Mouse (Mus musculus): ENCODE measurements around the gene Ksr1. TPM values are rescaled to one million over a fixed set of nuclear protein-coding genes. Genes with fewer than 3 reads are reported as not detected.

Gene Ksr1
- total RNA-seq, 2 experiments from 2014 or later, result 57.2 to 59.8 TPM

GRCm38 (mm10) chr11:79046561-79047155, 99.5 kb downstream of the Ksr1 start:
- DNase-seq (ENCODE audit: extremely low spot score in 1 of 2, low spot score in 2 of 2), result no peak
- intact Hi-C loops (cut with DNase I), result no loop called here
- no peak overlapping the region for H3K27ac ChIP-seq
- H3K4me3 ChIP-seq, result no peak overlapping the region
- no peak for TF ChIP-seq CTCF (IDR thresholded peaks at IDR 0.05)

- Histone ChIP-seq H3K27ac (no peak overlapping the region), H3K4me3 (no peak overlapping the region)
- TF ChIP-seq CTCF (IDR thresholded peaks at IDR 0.05), result no peak
- no peak for DNase-seq (ENCODE audit: extremely low spot score in 1 of 2, low spot score in 2 of 2)
- intact Hi-C loops (cut with DNase I), result no loop called here
Observed at GRCm38 (mm10) chr11:79045231-79045630, 101.0 kb downstream of the Ksr1 start.

- Histone ChIP-seq H3K4me3 (no peak overlapping the region), H3K27ac (no peak overlapping the region)
- no peak for TF ChIP-seq CTCF (IDR thresholded peaks at IDR 0.05)
- intact Hi-C loops (cut with DNase I), result no loop called here
- DNase-seq (ENCODE audit: extremely low spot score in 1 of 2, low spot score in 2 of 2), result no peak
Observed at GRCm38 (mm10) chr11:79044798-79045197, 101.4 kb downstream of the Ksr1 start.

- no peak for TF ChIP-seq CTCF (IDR thresholded peaks at IDR 0.05)
- Histone ChIP-seq H3K27ac (no peak overlapping the region), H3K4me3 (no peak overlapping the region)
- intact Hi-C loops (cut with DNase I), result no loop called here
- DNase-seq (ENCODE audit: extremely low spot score in 1 of 2, low spot score in 2 of 2), result no peak
Observed at GRCm38 (mm10) chr11:79041908-79042430, 104.2 kb downstream of the Ksr1 start.

GRCm38 (mm10) chr11:79039488-79039887, 106.7 kb downstream of the Ksr1 start:
- intact Hi-C loops (cut with DNase I), result no loop called here
- no peak for DNase-seq (ENCODE audit: extremely low spot score in 1 of 2, low spot score in 2 of 2)

GRCm38 (mm10) chr11:79037555-79037954, 108.7 kb downstream of the Ksr1 start:
- no peak overlapping the region for H3K4me3 ChIP-seq
- TF ChIP-seq CTCF (IDR thresholded peaks at IDR 0.05), result no peak
- DNase-seq (ENCODE audit: extremely low spot score in 1 of 2, low spot score in 2 of 2), result no peak
- H3K27ac ChIP-seq, result no peak overlapping the region
- intact Hi-C loops (cut with DNase I), result no loop called here

More at GRCm38 (mm10) chr11:79039488-79039887, 106.7 kb downstream of the Ksr1 start:
- Histone ChIP-seq H3K27ac (no peak overlapping the region), H3K4me3 (no peak overlapping the region)
- no peak for TF ChIP-seq CTCF (IDR thresholded peaks at IDR 0.05)

GRCm38 (mm10) chr11:79036324-79036723, 109.9 kb downstream of the Ksr1 start:
- H3K27ac ChIP-seq, result no peak overlapping the region
- no peak for DNase-seq (ENCODE audit: extremely low spot score in 1 of 2, low spot score in 2 of 2)
- no peak for TF ChIP-seq CTCF (IDR thresholded peaks at IDR 0.05)
- no peak overlapping the region for H3K4me3 ChIP-seq
- intact Hi-C loops (cut with DNase I), result no loop called here

GRCm38 (mm10) chr11:79033636-79034035, 112.6 kb downstream of the Ksr1 start:
- no peak for DNase-seq (ENCODE audit: extremely low spot score in 1 of 2, low spot score in 2 of 2)
- Histone ChIP-seq H3K4me3 (no peak overlapping the region), H3K27ac (no peak overlapping the region)
- intact Hi-C loops (cut with DNase I), result loop anchor here (5.0 kb wide), 1 partner anchor 114 kb away; the partner anchor contains the start of gene Ksr1
- no peak for TF ChIP-seq CTCF (IDR thresholded peaks at IDR 0.05)

- no peak for DNase-seq (ENCODE audit: extremely low spot score in 1 of 2, low spot score in 2 of 2)
- no peak overlapping the region for H3K27ac ChIP-seq
- intact Hi-C loops (cut with DNase I), result loop anchor here (5.0 kb wide), 1 partner anchor 114 kb away; the partner anchor contains the start of gene Ksr1
- no peak overlapping the region for H3K4me3 ChIP-seq
- no peak for TF ChIP-seq CTCF (IDR thresholded peaks at IDR 0.05)
Observed at GRCm38 (mm10) chr11:79033021-79033420, 113.2 kb downstream of the Ksr1 start.

GRCm38 (mm10) chr11:79031452-79031746, 114.8 kb downstream of the Ksr1 start:
- intact Hi-C loops (cut with DNase I), result loop anchor here (2.0 to 5.0 kb wide), 2 partner anchors 116 to 265 kb away; partner anchors contain the start of genes Gm9964 and Ksr1
- no peak overlapping the region for H3K4me3 ChIP-seq
- TF ChIP-seq CTCF (IDR thresholded peaks at IDR 0.05), result no peak
- no peak overlapping the region for H3K27ac ChIP-seq
- no peak for DNase-seq (ENCODE audit: extremely low spot score in 1 of 2, low spot score in 2 of 2)

- Histone ChIP-seq H3K27ac (no peak overlapping the region), H3K4me3 (no peak overlapping the region)
- intact Hi-C loops (cut with DNase I), result loop anchor here (1.0 to 5.0 kb wide), 3 partner anchors 116 to 266 kb away; partner anchors contain the start of genes Gm9964 and Ksr1
- peak; percentile 98 for TF ChIP-seq CTCF (IDR thresholded peaks at IDR 0.05)
- peak; percentile 80 to 86 for DNase-seq (ENCODE audit: extremely low spot score in 1 of 2, low spot score in 2 of 2)
Observed at GRCm38 (mm10) chr11:79030570-79031451, 115.4 kb downstream of the Ksr1 start.

- no peak for DNase-seq (ENCODE audit: extremely low spot score in 1 of 2, low spot score in 2 of 2)
- no peak overlapping the region for H3K4me3 ChIP-seq
- no peak for TF ChIP-seq CTCF (IDR thresholded peaks at IDR 0.05)
- no peak overlapping the region for H3K27ac ChIP-seq
- intact Hi-C loops (cut with DNase I), result no loop called here
Observed at GRCm38 (mm10) chr11:79023751-79024150, 122.5 kb downstream of the Ksr1 start.

All from left cerebral cortex, adult 2 months (tissue).